Mouse (Mus musculus): ENCODE results near the gene Glcci1. TPM values are rescaled to one million over a fixed set of nuclear protein-coding genes. Genes with fewer than 3 reads are reported as not detected.

Gene Glcci1
- polyA plus RNA-seq, 1 experiment = 155 TPM

GRCm38 (mm10) chr6:8486391-8487043 lies 22.9 kb upstream of the Glcci1 start:
- H3K4me3 ChIP-seq (ENCODE audit: control insufficient read depth, low read depth, low read length) = no peak overlapping the region
- H3K36me3 ChIP-seq (ENCODE audit: control insufficient read depth, insufficient read depth, low read length) = no peaks in the 10 kb centered on the region
- no peak for TF ChIP-seq CTCF (IDR thresholded peaks at IDR 0.05; ENCODE audit: control insufficient read depth, insufficient read depth, insufficient replicate concordance, low read depth, low read length)
- no peak for TF ChIP-seq POLR2A (IDR thresholded peaks at IDR 0.05; ENCODE audit: control insufficient read depth, low read depth, low read length)
- no peak overlapping the region for H3K27ac ChIP-seq (ENCODE audit: control insufficient read depth, insufficient read depth, low read depth, low read length)
- no peaks in the 10 kb centered on the region for H3K27me3 ChIP-seq (ENCODE audit: control insufficient read depth, insufficient read depth, low read length)
- H3K4me1 ChIP-seq (ENCODE audit: control insufficient read depth, insufficient read depth, low read length) = peaks cover 4% of the 10 kb centered on the region

- Histone ChIP-seq H3K4me1 (ENCODE audit: control insufficient read depth, insufficient read depth, low read length) (peaks cover 4% of the 10 kb centered on the region), H3K4me3 (ENCODE audit: control insufficient read depth, low read depth, low read length) (no peak overlapping the region), H3K36me3 (ENCODE audit: control insufficient read depth, insufficient read depth, low read length) (no peaks in the 10 kb centered on the region), H3K27ac (ENCODE audit: control insufficient read depth, insufficient read depth, low read depth, low read length) (no peak overlapping the region), H3K27me3 (ENCODE audit: control insufficient read depth, insufficient read depth, low read length) (no peaks in the 10 kb centered on the region)
- no peak for TF ChIP-seq CTCF (IDR thresholded peaks at IDR 0.05; ENCODE audit: control insufficient read depth, insufficient read depth, insufficient replicate concordance, low read depth, low read length)
These were observed 22.2 kb upstream of the Glcci1 start for GRCm38 (mm10) chr6:8487044-8487853.

- Histone ChIP-seq H3K36me3 (ENCODE audit: control insufficient read depth, insufficient read depth, low read length) (no peaks in the 10 kb centered on the region), H3K4me1 (ENCODE audit: control insufficient read depth, insufficient read depth, low read length) (peaks cover 4% of the 10 kb centered on the region), H3K27me3 (ENCODE audit: control insufficient read depth, insufficient read depth, low read length) (no peaks in the 10 kb centered on the region), H3K27ac (ENCODE audit: control insufficient read depth, insufficient read depth, low read depth, low read length) (no peak overlapping the region), H3K4me3 (ENCODE audit: control insufficient read depth, low read depth, low read length) (no peak overlapping the region)
- no peak for TF ChIP-seq POLR2A (IDR thresholded peaks at IDR 0.05; ENCODE audit: control insufficient read depth, low read depth, low read length)
- TF ChIP-seq CTCF (IDR thresholded peaks at IDR 0.05; ENCODE audit: control insufficient read depth, insufficient read depth, insufficient replicate concordance, low read depth, low read length) = no peak
These were observed 21.2 kb upstream of the Glcci1 start for GRCm38 (mm10) chr6:8488249-8488648.

- no peak overlapping the region for H3K27ac ChIP-seq (ENCODE audit: control insufficient read depth, insufficient read depth, low read depth, low read length)
- no peak for TF ChIP-seq CTCF (IDR thresholded peaks at IDR 0.05; ENCODE audit: control insufficient read depth, insufficient read depth, insufficient replicate concordance, low read depth, low read length)
- TF ChIP-seq POLR2A (IDR thresholded peaks at IDR 0.05; ENCODE audit: control insufficient read depth, low read depth, low read length) = no peak
These were observed 20.1 kb upstream of the Glcci1 start for GRCm38 (mm10) chr6:8489266-8489665.

GRCm38 (mm10) chr6:8489938-8490585 lies 19.3 kb upstream of the Glcci1 start:
- no peak overlapping the region for H3K4me3 ChIP-seq (ENCODE audit: control insufficient read depth, low read depth, low read length)
- no peaks in the 10 kb centered on the region for H3K36me3 ChIP-seq (ENCODE audit: control insufficient read depth, insufficient read depth, low read length)
- peaks cover 2% of the 10 kb centered on the region for H3K4me1 ChIP-seq (ENCODE audit: control insufficient read depth, insufficient read depth, low read length)
- TF ChIP-seq CTCF (IDR thresholded peaks at IDR 0.05; ENCODE audit: control insufficient read depth, insufficient read depth, insufficient replicate concordance, low read depth, low read length) = no peak
- no peak overlapping the region for H3K27ac ChIP-seq (ENCODE audit: control insufficient read depth, insufficient read depth, low read depth, low read length)
- no peaks in the 10 kb centered on the region for H3K27me3 ChIP-seq (ENCODE audit: control insufficient read depth, insufficient read depth, low read length)

More at GRCm38 (mm10) chr6:8489266-8489665, 20.1 kb upstream of the Glcci1 start:
- peaks cover 4% of the 10 kb centered on the region for H3K4me1 ChIP-seq (ENCODE audit: control insufficient read depth, insufficient read depth, low read length)
- no peak overlapping the region for H3K4me3 ChIP-seq (ENCODE audit: control insufficient read depth, low read depth, low read length)
- no peaks in the 10 kb centered on the region for H3K36me3 ChIP-seq (ENCODE audit: control insufficient read depth, insufficient read depth, low read length)
- no peaks in the 10 kb centered on the region for H3K27me3 ChIP-seq (ENCODE audit: control insufficient read depth, insufficient read depth, low read length)

- Histone ChIP-seq H3K4me1 (ENCODE audit: control insufficient read depth, insufficient read depth, low read length) (no peaks in the 10 kb centered on the region), H3K36me3 (ENCODE audit: control insufficient read depth, insufficient read depth, low read length) (no peaks in the 10 kb centered on the region), H3K27me3 (ENCODE audit: control insufficient read depth, insufficient read depth, low read length) (no peaks in the 10 kb centered on the region), H3K27ac (ENCODE audit: control insufficient read depth, insufficient read depth, low read depth, low read length) (no peak overlapping the region), H3K4me3 (ENCODE audit: control insufficient read depth, low read depth, low read length) (peak overlapping the region; percentile 27; the same call in 1 of the 2 replicates)
- no peak for TF ChIP-seq POLR2A (IDR thresholded peaks at IDR 0.05; ENCODE audit: control insufficient read depth, low read depth, low read length)
- TF ChIP-seq CTCF (IDR thresholded peaks at IDR 0.05; ENCODE audit: control insufficient read depth, insufficient read depth, insufficient replicate concordance, low read depth, low read length) = no peak
These were observed 17.2 kb upstream of the Glcci1 start for GRCm38 (mm10) chr6:8492248-8492647.

- Histone ChIP-seq H3K4me3 (ENCODE audit: control insufficient read depth, low read depth, low read length) (no peak overlapping the region), H3K27ac (ENCODE audit: control insufficient read depth, insufficient read depth, low read depth, low read length) (no peak overlapping the region), H3K36me3 (ENCODE audit: control insufficient read depth, insufficient read depth, low read length) (no peaks in the 10 kb centered on the region), H3K4me1 (ENCODE audit: control insufficient read depth, insufficient read depth, low read length) (no peaks in the 10 kb centered on the region), H3K27me3 (ENCODE audit: control insufficient read depth, insufficient read depth, low read length) (no peaks in the 10 kb centered on the region)
- no peak for TF ChIP-seq CTCF (IDR thresholded peaks at IDR 0.05; ENCODE audit: control insufficient read depth, insufficient read depth, insufficient replicate concordance, low read depth, low read length)
- no peak for TF ChIP-seq POLR2A (IDR thresholded peaks at IDR 0.05; ENCODE audit: control insufficient read depth, low read depth, low read length)
These were observed 14.1 kb upstream of the Glcci1 start for GRCm38 (mm10) chr6:8495109-8495826.

Data from testis, adult 2 months (tissue).